ENCODE assay signal across 12 mouse cellular contexts in genomic region chr7:116223010-116223783, GRCm38 (mm10).
DNase-seq lines count a peak whose midpoint lies in the region; ATAC-seq and TF ChIP-seq lines count a peak whose summit lies in the region.
"Had no signal": no experiment of that assay in that cellular context is flagged by ENCODE, and none has a peak within 500 bp of the region (broad histone marks: within the 10 kb centered on the region; RNA-seq: fewer than 3 reads in every experiment).

No protein-coding gene starts in this region.

- DNase-seq in heart, postnatal 4 days: no peak
- no peak for DNase-seq in midbrain, embryonic 11.5 days (ENCODE audit: low spot score, missing footprints)
- no peak for DNase-seq in midbrain, postnatal 0 days (ENCODE audit: low spot score)
- DNase-seq in intestine, embryonic 14.5 days (ENCODE audit: low spot score): no peak
- no peak for DNase-seq in spleen, postnatal 4 days (ENCODE audit: low spot score in 2 of 2)
- no peak for DNase-seq in layer of hippocampus, adult 2 months (ENCODE audit: low spot score in 2 of 2)
- no peak for DNase-seq in kidney, postnatal 10 days
- DNase-seq: adrenal gland, postnatal 10 days; gastrocnemius, postnatal 10 days; liver, embryonic 13.5 days; thymus, adult 18-20 months had no signal

- H3K4me1 ChIP-seq in heart, embryonic 12.5 days (replicated peaks): peaks cover 76% of the 10 kb centered on the region
- peaks cover 9% of the 10 kb centered on the region for H3K4me1 ChIP-seq in midbrain, embryonic 11.5 days (ENCODE audit: control insufficient read depth, insufficient read depth, low read length)
- peaks cover 4% of the 10 kb centered on the region; the same call in 1 of the 2 replicates for H3K4me1 ChIP-seq in midbrain, postnatal 0 days (ENCODE audit: insufficient read depth, low read length)
- peaks cover 20% of the 10 kb centered on the region for H3K4me1 ChIP-seq in intestine, embryonic 14.5 days (replicated peaks; ENCODE audit: control insufficient read depth, insufficient read depth, low read length)

- H3K27me3 ChIP-seq in heart, embryonic 12.5 days (replicated peaks): no peaks in the 10 kb centered on the region
- H3K27me3 ChIP-seq in midbrain, embryonic 11.5 days (ENCODE audit: control insufficient read depth, insufficient read depth, low read length): no peaks in the 10 kb centered on the region
- H3K27me3 ChIP-seq in midbrain, postnatal 0 days (ENCODE audit: insufficient read depth, low read length): no peaks in the 10 kb centered on the region
- no peaks in the 10 kb centered on the region for H3K27me3 ChIP-seq in intestine, embryonic 14.5 days (replicated peaks; ENCODE audit: control insufficient read depth, insufficient read depth, low read length)
- H3K27me3 ChIP-seq: liver, embryonic 13.5 days had no signal

- ATAC-seq in heart, embryonic 12.5 days (ENCODE audit: insufficient number of reproducible peaks, low FRiP score): no peak
- peak; percentile 64; the same call in 1 of the 2 replicates for ATAC-seq in midbrain, embryonic 11.5 days (ENCODE audit: low FRiP score)
- ATAC-seq in midbrain, postnatal 0 days (ENCODE audit: low FRiP score): no peak
- peak; percentile 41 for ATAC-seq in intestine, embryonic 14.5 days (replicated peaks; ENCODE audit: low FRiP score, low TSS enrichment, low read depth)

- no peak overlapping the region for H3K4me3 ChIP-seq in heart, embryonic 12.5 days
- H3K4me3 ChIP-seq in midbrain, embryonic 11.5 days (ENCODE audit: low read depth, low read length): no peak overlapping the region
- H3K4me3 ChIP-seq in midbrain, postnatal 0 days (ENCODE audit: low read depth, low read length): no peak overlapping the region
- no peak overlapping the region for H3K4me3 ChIP-seq in intestine, embryonic 14.5 days (ENCODE audit: low read depth, low read length)
- H3K4me3 ChIP-seq in layer of hippocampus, adult 2 months: no peak overlapping the region
- H3K4me3 ChIP-seq: liver, embryonic 13.5 days had no signal

- H3K9me3 ChIP-seq in heart, embryonic 12.5 days (replicated peaks): no peaks in the 10 kb centered on the region
- H3K9me3 ChIP-seq in midbrain, embryonic 11.5 days (ENCODE audit: control insufficient read depth, low read length): no peaks in the 10 kb centered on the region
- H3K9me3 ChIP-seq in midbrain, postnatal 0 days (ENCODE audit: low read length): no peaks in the 10 kb centered on the region
- no peaks in the 10 kb centered on the region for H3K9me3 ChIP-seq in intestine, embryonic 14.5 days (ENCODE audit: control insufficient read depth, low read length)
- H3K9me3 ChIP-seq: liver, embryonic 13.5 days had no signal

- 69% methylated on average over 14 of the region's 14 CpGs for WGBS in heart, embryonic 12.5 days
- 41% methylated on average over 14 of the region's 14 CpGs for WGBS in midbrain, embryonic 11.5 days
- 35% methylated on average over 14 of the region's 14 CpGs for WGBS in midbrain, postnatal 0 days
- 56% methylated on average over 14 of the region's 14 CpGs for WGBS in intestine, embryonic 14.5 days

- peak overlapping the region; percentile 39; the same call in 1 of the 2 replicates for H3K27ac ChIP-seq in heart, embryonic 12.5 days (ENCODE audit: poor library complexity, severe bottlenecking)
- no peak overlapping the region for H3K27ac ChIP-seq in midbrain, embryonic 11.5 days (ENCODE audit: low read depth, low read length)
- no peak overlapping the region for H3K27ac ChIP-seq in midbrain, postnatal 0 days (ENCODE audit: low read depth, low read length)
- H3K27ac ChIP-seq in intestine, embryonic 14.5 days (ENCODE audit: low read depth): no peak overlapping the region
- H3K27ac ChIP-seq in layer of hippocampus, adult 2 months: no peak overlapping the region
- H3K27ac ChIP-seq: liver, embryonic 13.5 days had no signal

- peaks cover 7% of the 10 kb centered on the region; the same call in 1 of the 2 replicates for H3K36me3 ChIP-seq in heart, embryonic 12.5 days
- no peaks in the 10 kb centered on the region for H3K36me3 ChIP-seq in midbrain, embryonic 11.5 days (ENCODE audit: control insufficient read depth, insufficient read depth, low read length)
- H3K36me3 ChIP-seq in midbrain, postnatal 0 days (ENCODE audit: insufficient read depth, low read length): no peaks in the 10 kb centered on the region
- H3K36me3 ChIP-seq in intestine, embryonic 14.5 days (ENCODE audit: control insufficient read depth, insufficient read depth, low read length): no peaks in the 10 kb centered on the region
- H3K36me3 ChIP-seq: liver, embryonic 13.5 days had no signal

- no peak overlapping the region for H3K9ac ChIP-seq in heart, embryonic 12.5 days
- H3K9ac ChIP-seq in midbrain, embryonic 11.5 days (ENCODE audit: low read length): no peak overlapping the region
- H3K9ac ChIP-seq in midbrain, postnatal 0 days (replicated peaks; ENCODE audit: low read length, poor library complexity, severe bottlenecking): no peak overlapping the region
- H3K9ac ChIP-seq in intestine, embryonic 14.5 days (ENCODE audit: low read length): no peak overlapping the region
- H3K9ac ChIP-seq: liver, embryonic 13.5 days had no signal

- no peak overlapping the region for H3K4me2 ChIP-seq in heart, embryonic 12.5 days
- no peak overlapping the region for H3K4me2 ChIP-seq in midbrain, embryonic 11.5 days
- H3K4me2 ChIP-seq in midbrain, postnatal 0 days (ENCODE audit: low read depth, low read length, poor library complexity, severe bottlenecking): no peak overlapping the region
- no peak overlapping the region for H3K4me2 ChIP-seq in intestine, embryonic 14.5 days (ENCODE audit: low read length)
- H3K4me2 ChIP-seq: liver, embryonic 13.5 days had no signal

- no peak; the same call in 1 of the 2 replicates for TF ChIP-seq CTCF in midbrain, postnatal 0 days (IDR thresholded peaks at IDR 0.05)
- TF ChIP-seq CTCF in layer of hippocampus, adult 2 months (conservative IDR thresholded peaks at IDR 0.05): no peak; the same call in 1 of the 2 replicates

Comparison
In these comparisons a context has a peak if more than half of its experiments do, and no peak if none do; other contexts are left out.
1. ATAC-seq: peak in midbrain, embryonic 11.5 days (single experiment) and intestine, embryonic 14.5 days (single experiment); none in heart, embryonic 12.5 days (single experiment) and midbrain, postnatal 0 days (single experiment).